Mouse (Mus musculus) hindbrain, embryonic 11.5 days (tissue): ENCODE measurements around the gene Dnaaf1. TPM values are rescaled to one million over a fixed set of nuclear protein-coding genes. Genes with fewer than 3 reads are reported as not detected.

Source experiments
- ATAC-seq: fragments of 200-750 bp; cut with Nextera tagmentation; 2 replicates; pipeline ENCODE4 v1.8.0; 2017; ENCODE audit warnings: mild to moderate bottlenecking, moderate TSS enrichment, moderate library complexity; ENCODE audit not compliant: low FRiP score
- DNase-seq: peaks from one replicate; pipeline ENCODE4 v3.0.0-alpha.2; 2015; ENCODE audit warnings: low spot score
- H3K27ac ChIP-seq: fragments of 300-500 bp; sonication (generic); 2 replicates; pipeline ENCODE4 v1.5.1; 2014; ENCODE audit warnings: mild to moderate bottlenecking, low read depth, low read length
- H3K27me3 ChIP-seq: fragments of 300-500 bp; sonication (generic); 2 replicates; pipeline ENCODE4 v1.6.1; 2014; ENCODE audit warnings: mild to moderate bottlenecking, low read length, moderate library complexity, mixed read lengths; ENCODE audit not compliant: control insufficient read depth, insufficient read depth
- H3K36me3 ChIP-seq: fragments of 300-500 bp; sonication (generic); 2 replicates; pipeline ENCODE4 v1.6.1; 2014; ENCODE audit warnings: mild to moderate bottlenecking, low read length, moderate library complexity, mixed read lengths; ENCODE audit not compliant: control insufficient read depth, insufficient read depth
- H3K4me1 ChIP-seq: fragments of 300-500 bp; sonication (generic); replicated peaks from 2 replicates; pipeline ENCODE4 v1.6.1; 2014; ENCODE audit warnings: low read length, mixed read lengths; ENCODE audit not compliant: control insufficient read depth, insufficient read depth
- H3K4me2 ChIP-seq: fragments of 300-500 bp; sonication (generic); replicated peaks from 2 replicates; pipeline ENCODE4 v1.6.1; 2014; ENCODE audit warnings: mild to moderate bottlenecking, low read depth, low read length
- H3K4me3 ChIP-seq: fragments of 300-500 bp; sonication (generic); 2 replicates; pipeline ENCODE4 v1.5.1; 2014; ENCODE audit warnings: low read depth, low read length
- H3K9ac ChIP-seq: fragments of 300-500 bp; sonication (generic); 2 replicates; pipeline ENCODE4 v1.6.1; 2014; ENCODE audit warnings: low read depth, low read length
- H3K9me3 ChIP-seq: fragments of 300-500 bp; sonication (generic); 2 replicates; pipeline ENCODE4 v1.6.1; 2016; ENCODE audit warnings: low read length; ENCODE audit not compliant: control insufficient read depth
- WGBS: fragments of 180-500 bp; shearing (Covaris S2); extraction: QIAGEN DNeasy Blood & Tissue Kit; methylation state at CpG from one replicate; pipeline ENCODE4 v1.1.7; 2014; 5-methylcytosine and 5-hydroxymethylcytosine counted together
- polyA plus RNA-seq: library from polyadenylated mRNA; unstranded; fragments of >200 nt; fragmentation: Nextera tagmentation; extraction: Ambion mirVana; gene quantifications from 2 replicates; pipeline ENCODE4 v1.2.1, GENCODE M21; 2014

Dnaaf1 gene
- polyA plus RNA-seq, 1 experiment from 2014 or later: 0.08 TPM

- no peaks in the 10 kb centered on the region for H3K36me3 ChIP-seq
- no peak for DNase-seq
- no peak overlapping the region for H3K4me2 ChIP-seq
- no peaks in the 10 kb centered on the region for H3K9me3 ChIP-seq
- no peaks in the 10 kb centered on the region for H3K27me3 ChIP-seq
- peaks cover 10% of the 10 kb centered on the region for H3K4me1 ChIP-seq
- H3K9ac ChIP-seq: no peak overlapping the region
- WGBS: 52% methylated on average over 29 of the region's 29 CpGs
- no peak overlapping the region for H3K27ac ChIP-seq
- ATAC-seq: no peak
- H3K4me3 ChIP-seq: no peak overlapping the region
Measured at GRCm38 (mm10) chr8:119632909-119633308, 57.9 kb downstream of the Dnaaf1 start.

DNA sequence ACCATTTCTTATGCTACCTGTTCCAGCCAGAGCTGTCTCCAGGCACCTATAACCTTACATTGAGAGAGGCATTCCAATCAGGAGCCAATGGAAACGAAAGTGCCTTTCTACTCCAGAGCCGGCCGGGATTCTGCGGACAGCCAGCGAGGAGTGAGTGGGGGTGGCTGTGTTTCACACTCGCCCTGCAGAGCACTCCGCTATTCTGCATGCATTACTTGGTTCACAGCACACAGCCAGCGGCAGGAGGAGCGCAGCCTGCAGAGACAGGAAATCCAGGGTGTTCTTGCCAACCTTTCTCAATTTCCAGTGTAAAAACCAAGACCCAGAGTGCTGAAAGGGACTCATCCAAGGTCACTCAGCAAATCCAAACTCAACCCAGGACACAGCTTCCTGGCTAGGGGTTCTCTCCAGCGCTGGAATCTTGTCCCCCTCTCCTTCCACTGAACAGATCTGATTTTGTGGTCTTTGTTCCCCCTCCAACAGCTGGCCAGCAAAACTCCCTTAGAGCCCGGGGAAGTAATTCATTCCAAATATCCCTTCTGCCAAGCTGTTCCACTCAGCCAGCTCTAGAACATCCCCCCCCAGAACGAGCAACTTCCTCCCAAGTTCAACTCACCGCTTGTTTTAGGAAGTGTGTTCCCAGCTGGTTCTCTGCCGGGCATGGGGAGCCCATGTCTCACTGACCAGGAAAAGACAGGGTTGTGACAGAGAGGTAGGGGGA, 59.7 kb downstream of the Dnaaf1 start:
- WGBS: 24% methylated on average over 14 of the region's 14 CpGs
- H3K36me3 ChIP-seq: no peaks in the 10 kb centered on the region
- no peak overlapping the region for H3K9ac ChIP-seq
- DNase-seq (peak; percentile 45), ATAC-seq (no peak)
- no peaks in the 10 kb centered on the region for H3K9me3 ChIP-seq
- H3K27ac ChIP-seq: no peak overlapping the region
- H3K4me1 ChIP-seq: peaks cover 8% of the 10 kb centered on the region; the same call in 1 of the 2 replicates
- no peaks in the 10 kb centered on the region for H3K27me3 ChIP-seq
- H3K4me3 ChIP-seq: no peak overlapping the region
- no peak overlapping the region for H3K4me2 ChIP-seq

- 47% methylated on average over 6 of the region's 6 CpGs for WGBS
- H3K36me3 ChIP-seq: no peaks in the 10 kb centered on the region
- no peak within 1 kb of the TSS for H3K4me2 ChIP-seq
- ATAC-seq (no peak), DNase-seq (no peak)
- no peak within 1 kb of the TSS for H3K9ac ChIP-seq
- H3K9me3 ChIP-seq: no peaks in the 10 kb centered on the region
- no peak within 1 kb of the TSS for H3K27ac ChIP-seq
- H3K4me3 ChIP-seq: no peak within 1 kb of the TSS
- H3K27me3 ChIP-seq: no peaks in the 10 kb centered on the region
- H3K4me1 ChIP-seq: peaks cover 6% of the 10 kb centered on the region; the same call in 1 of the 2 replicates
Measured at GRCm38 (mm10) chr8:119635378-119635777, 60.3 kb downstream of the Dnaaf1 start, which contains the start of gene Kcng4. Gene Kcng4, minus strand, starts transcription at chr8:119635680.

GRCm38 (mm10) chr8:119635958-119636357, 60.9 kb downstream of the Dnaaf1 start:
- Histone ChIP-seq H3K27me3 (no peaks in the 10 kb centered on the region), H3K36me3 (no peaks in the 10 kb centered on the region), H3K4me3 (no peak overlapping the region), H3K4me2 (no peak overlapping the region), H3K9me3 (no peaks in the 10 kb centered on the region), H3K4me1 (peaks cover 6% of the 10 kb centered on the region; the same call in 1 of the 2 replicates), H3K9ac (no peak overlapping the region), H3K27ac (no peak overlapping the region)
- WGBS: 66% methylated on average over 2 of the region's 2 CpGs
- DNase-seq (no peak), ATAC-seq (no peak)

DNA sequence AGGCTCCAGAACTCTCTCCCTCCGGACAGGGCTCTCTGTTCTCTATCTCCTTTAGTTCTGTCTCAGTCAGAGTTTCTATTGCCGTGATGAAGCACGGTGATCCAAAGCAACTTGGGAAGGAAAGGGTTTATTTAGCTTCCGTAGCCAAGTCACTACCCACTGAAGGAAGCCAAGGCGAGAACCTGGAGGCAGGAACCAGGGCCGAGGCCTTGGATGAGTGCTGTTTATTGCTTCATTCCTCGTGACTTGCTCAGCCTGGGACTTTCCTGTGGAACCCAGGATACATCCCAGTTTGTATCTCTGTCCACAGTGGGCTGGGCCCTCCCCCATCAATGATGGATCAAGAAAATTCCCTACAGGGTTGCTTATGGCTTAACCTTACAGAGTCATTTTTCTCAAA, 61.7 kb downstream of the Dnaaf1 start:
- H3K27ac ChIP-seq: no peak overlapping the region
- no peaks in the 10 kb centered on the region for H3K27me3 ChIP-seq
- ATAC-seq: no peak
- H3K4me3 ChIP-seq: no peak overlapping the region
- no peak for DNase-seq
- peaks cover 6% of the 10 kb centered on the region; the same call in 1 of the 2 replicates for H3K4me1 ChIP-seq
- WGBS: 64% methylated on average over 7 of the region's 7 CpGs
- H3K9me3 ChIP-seq: no peaks in the 10 kb centered on the region
- H3K36me3 ChIP-seq: no peaks in the 10 kb centered on the region
- no peak overlapping the region for H3K4me2 ChIP-seq
- no peak overlapping the region for H3K9ac ChIP-seq

- no peaks in the 10 kb centered on the region for H3K27me3 ChIP-seq
- no peak overlapping the region for H3K4me3 ChIP-seq
- ATAC-seq (no peak), DNase-seq (no peak)
- 91% methylated on average over 4 of the region's 4 CpGs for WGBS
- H3K9ac ChIP-seq: no peak overlapping the region
- no peak overlapping the region for H3K27ac ChIP-seq
- H3K36me3 ChIP-seq: no peaks in the 10 kb centered on the region
- H3K4me2 ChIP-seq: no peak overlapping the region
- peaks cover 6% of the 10 kb centered on the region; the same call in 1 of the 2 replicates for H3K4me1 ChIP-seq
- H3K9me3 ChIP-seq: no peaks in the 10 kb centered on the region
Measured at GRCm38 (mm10) chr8:119637381-119637780, 62.3 kb downstream of the Dnaaf1 start.

- no peak for ATAC-seq
- no peak for DNase-seq
- 87% methylated on average over 6 of the region's 6 CpGs for WGBS
- Histone ChIP-seq H3K9ac (no peak overlapping the region), H3K9me3 (no peaks in the 10 kb centered on the region), H3K27me3 (no peaks in the 10 kb centered on the region), H3K4me3 (no peak overlapping the region), H3K27ac (no peak overlapping the region), H3K4me1 (peaks cover 6% of the 10 kb centered on the region; the same call in 1 of the 2 replicates), H3K36me3 (no peaks in the 10 kb centered on the region), H3K4me2 (no peak overlapping the region)
Measured at GRCm38 (mm10) chr8:119638261-119638660, 63.2 kb downstream of the Dnaaf1 start.

GRCm38 (mm10) chr8:119639798-119640197, 64.8 kb downstream of the Dnaaf1 start:
- ATAC-seq: no peak
- no peak overlapping the region for H3K4me2 ChIP-seq
- DNase-seq: no peak

GRCm38 (mm10) chr8:119641058-119641457, 66.0 kb downstream of the Dnaaf1 start:
- no peaks in the 10 kb centered on the region for H3K4me1 ChIP-seq
- DNase-seq (no peak), ATAC-seq (no peak)
- no peak overlapping the region for H3K4me3 ChIP-seq
- no peaks in the 10 kb centered on the region for H3K9me3 ChIP-seq
- H3K9ac ChIP-seq: no peak overlapping the region
- no peaks in the 10 kb centered on the region for H3K36me3 ChIP-seq
- H3K4me2 ChIP-seq: no peak overlapping the region
- WGBS: 83% methylated on average over 5 of the region's 5 CpGs
- H3K27me3 ChIP-seq: no peaks in the 10 kb centered on the region
- no peak overlapping the region for H3K27ac ChIP-seq

More at GRCm38 (mm10) chr8:119639798-119640197, 64.8 kb downstream of the Dnaaf1 start:
- no peaks in the 10 kb centered on the region for H3K27me3 ChIP-seq
- no peak overlapping the region for H3K9ac ChIP-seq
- H3K4me3 ChIP-seq: no peak overlapping the region
- peaks cover 6% of the 10 kb centered on the region; the same call in 1 of the 2 replicates for H3K4me1 ChIP-seq
- no peaks in the 10 kb centered on the region for H3K9me3 ChIP-seq
- H3K27ac ChIP-seq: no peak overlapping the region
- no peaks in the 10 kb centered on the region for H3K36me3 ChIP-seq
- 80% methylated on average over 7 of the region's 7 CpGs for WGBS
